Mouse (Mus musculus): ENCODE results near the gene Cd200. TPM values are rescaled to one million over a fixed set of nuclear protein-coding genes. Genes with fewer than 3 reads are reported as not detected.

Cd200 gene
- polyA plus RNA-seq, 1 experiment from 2014 or later = 2.5 TPM

DNA sequence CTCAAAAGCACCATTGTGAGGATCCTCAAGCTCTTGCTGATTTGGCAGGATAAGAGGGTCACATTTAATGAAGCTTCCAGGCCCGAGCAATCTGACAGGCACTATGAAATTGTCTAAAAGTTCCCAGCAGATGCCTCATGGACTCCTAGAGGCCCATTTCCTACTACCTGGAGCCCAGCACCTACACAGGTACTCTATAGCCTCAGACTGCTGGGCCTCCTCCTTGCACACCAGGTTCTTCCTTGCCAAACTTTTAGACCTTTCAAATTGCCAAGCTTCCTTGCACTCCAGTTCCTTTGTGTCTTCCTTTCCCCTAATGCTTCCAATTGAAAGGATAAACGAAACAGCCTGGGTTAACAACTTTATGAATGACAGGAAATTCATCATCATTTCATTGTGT lies 5.9 kb downstream of the Cd200 start:
- Histone ChIP-seq H3K4me1 (replicated peaks; ENCODE audit: control insufficient read depth, insufficient read depth, low read length) (no peaks in the 10 kb centered on the region), H3K27me3 (replicated peaks; ENCODE audit: control insufficient read depth, insufficient read depth, low read length) (no peaks in the 10 kb centered on the region; the same call in 1 of the 2 replicates), H3K4me3 (ENCODE audit: low read depth, low read length) (no peak overlapping the region), H3K4me2 (no peak overlapping the region), H3K9me3 (ENCODE audit: control insufficient read depth, low read length) (no peaks in the 10 kb centered on the region), H3K36me3 (ENCODE audit: control insufficient read depth, insufficient read depth, low read length) (no peaks in the 10 kb centered on the region), H3K9ac (ENCODE audit: low read depth, low read length) (no peak overlapping the region), H3K27ac (ENCODE audit: low read depth, low read length) (no peak overlapping the region)
- 63% methylated on average over 2 of the region's 2 CpGs for WGBS
- DNase-seq (ENCODE audit: low spot score) (no peak), ATAC-seq (replicated peaks; ENCODE audit: low FRiP score) (no peak)

DNA sequence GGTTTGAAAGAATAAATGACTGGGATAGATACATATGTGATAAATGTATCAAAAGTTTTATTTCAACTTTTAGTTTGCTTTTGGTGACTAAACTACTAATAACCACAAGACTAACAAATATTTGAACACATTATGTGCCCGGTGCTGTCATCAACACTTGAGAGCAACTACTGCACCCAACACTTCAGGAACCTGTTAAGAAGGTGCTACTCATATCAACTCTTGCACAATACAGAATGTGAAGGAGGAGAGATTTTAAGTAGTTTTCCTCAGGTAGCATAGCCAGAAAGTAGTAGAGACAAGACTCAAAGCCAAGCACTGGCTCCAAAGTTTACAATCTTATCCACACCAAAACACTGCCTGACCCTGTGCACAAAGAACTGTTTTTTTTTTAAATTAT lies 6.8 kb downstream of the Cd200 start:
- no peak overlapping the region for H3K9ac ChIP-seq (ENCODE audit: low read depth, low read length)
- no peak overlapping the region for H3K27ac ChIP-seq (ENCODE audit: low read depth, low read length)
- DNase-seq (ENCODE audit: low spot score) (no peak), ATAC-seq (replicated peaks; ENCODE audit: low FRiP score) (no peak)
- no peak overlapping the region for H3K4me2 ChIP-seq
- no peaks in the 10 kb centered on the region for H3K36me3 ChIP-seq (ENCODE audit: control insufficient read depth, insufficient read depth, low read length)
- no peaks in the 10 kb centered on the region for H3K27me3 ChIP-seq (replicated peaks; ENCODE audit: control insufficient read depth, insufficient read depth, low read length)
- 85% methylated on average over 1 of the region's 1 CpGs for WGBS
- no peaks in the 10 kb centered on the region for H3K4me1 ChIP-seq (replicated peaks; ENCODE audit: control insufficient read depth, insufficient read depth, low read length)
- H3K4me3 ChIP-seq (ENCODE audit: low read depth, low read length) = no peak overlapping the region
- no peaks in the 10 kb centered on the region for H3K9me3 ChIP-seq (ENCODE audit: control insufficient read depth, low read length)

DNA sequence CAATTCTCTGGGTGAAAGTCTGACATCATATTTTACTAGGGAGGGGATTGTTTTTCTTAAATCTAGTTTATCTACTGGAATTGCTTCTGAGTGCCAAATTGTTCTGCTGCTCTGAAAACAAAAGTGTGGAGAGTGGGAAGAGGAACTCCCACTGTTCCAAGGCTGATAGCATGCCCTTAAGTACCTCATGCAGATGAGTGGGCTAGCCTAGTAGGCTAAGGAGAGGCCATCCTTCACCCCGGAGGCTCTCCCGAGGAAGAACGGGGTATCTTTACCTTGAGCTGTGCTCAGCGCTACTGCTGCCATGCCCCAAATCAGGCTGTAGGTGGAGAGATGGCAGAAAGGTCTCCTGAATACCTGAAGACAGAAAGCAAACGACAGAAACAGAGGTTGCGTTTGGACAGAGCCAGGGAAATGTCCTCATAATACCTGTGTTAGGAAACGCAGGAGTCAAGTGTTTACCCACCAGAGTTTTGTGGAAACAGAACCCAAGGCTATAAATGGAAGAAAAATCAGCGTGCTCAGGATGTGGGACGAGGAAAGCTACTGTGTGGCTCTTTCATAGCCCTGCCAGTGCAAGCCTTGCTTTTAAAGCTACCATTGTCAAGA lies 8.8 kb downstream of the Cd200 start:
- ATAC-seq (replicated peaks; ENCODE audit: low FRiP score) = no peak

DNA sequence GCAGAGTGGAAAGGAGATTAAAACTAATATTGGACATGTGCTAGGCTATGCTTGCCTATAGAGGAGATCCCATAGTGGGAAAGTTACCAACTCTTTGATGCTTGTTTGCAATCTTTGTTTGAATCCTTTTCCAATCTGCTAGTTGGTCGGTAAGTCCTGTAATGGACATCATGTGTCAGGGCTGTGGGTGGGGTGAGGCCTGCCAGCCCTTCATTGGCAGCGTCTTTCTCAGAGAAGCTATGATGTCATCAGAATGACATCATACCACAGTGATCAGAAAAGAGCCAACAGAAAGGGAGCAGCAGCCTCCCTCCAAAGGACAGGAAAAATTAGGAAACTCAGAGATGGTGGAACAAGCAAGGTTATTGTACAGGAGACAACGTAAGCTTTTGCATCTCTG lies 9.4 kb downstream of the Cd200 start:
- Histone ChIP-seq H3K4me2 (no peak overlapping the region), H3K36me3 (ENCODE audit: control insufficient read depth, insufficient read depth, low read length) (no peaks in the 10 kb centered on the region), H3K4me3 (ENCODE audit: low read depth, low read length) (no peak overlapping the region), H3K4me1 (replicated peaks; ENCODE audit: control insufficient read depth, insufficient read depth, low read length) (no peaks in the 10 kb centered on the region), H3K27ac (ENCODE audit: low read depth, low read length) (no peak overlapping the region), H3K9me3 (ENCODE audit: control insufficient read depth, low read length) (no peaks in the 10 kb centered on the region), H3K9ac (ENCODE audit: low read depth, low read length) (no peak overlapping the region), H3K27me3 (replicated peaks; ENCODE audit: control insufficient read depth, insufficient read depth, low read length) (no peaks in the 10 kb centered on the region)
- 83% methylated on average over 3 of the region's 3 CpGs for WGBS
- ATAC-seq (replicated peaks; ENCODE audit: low FRiP score) (no peak), DNase-seq (ENCODE audit: low spot score) (no peak)

More for the DNA sequence above, 8.8 kb downstream of the Cd200 start:
- 60% methylated on average over 9 of the region's 9 CpGs for WGBS
- no peak overlapping the region for H3K4me3 ChIP-seq (ENCODE audit: low read depth, low read length)
- H3K9ac ChIP-seq (ENCODE audit: low read depth, low read length) = no peak overlapping the region
- no peak for DNase-seq (ENCODE audit: low spot score)
- no peak overlapping the region for H3K27ac ChIP-seq (ENCODE audit: low read depth, low read length)
- H3K4me2 ChIP-seq = no peak overlapping the region
- no peaks in the 10 kb centered on the region for H3K36me3 ChIP-seq (ENCODE audit: control insufficient read depth, insufficient read depth, low read length)
- H3K9me3 ChIP-seq (ENCODE audit: control insufficient read depth, low read length) = no peaks in the 10 kb centered on the region
- H3K4me1 ChIP-seq (replicated peaks; ENCODE audit: control insufficient read depth, insufficient read depth, low read length) = no peaks in the 10 kb centered on the region
- no peaks in the 10 kb centered on the region for H3K27me3 ChIP-seq (replicated peaks; ENCODE audit: control insufficient read depth, insufficient read depth, low read length)

DNA sequence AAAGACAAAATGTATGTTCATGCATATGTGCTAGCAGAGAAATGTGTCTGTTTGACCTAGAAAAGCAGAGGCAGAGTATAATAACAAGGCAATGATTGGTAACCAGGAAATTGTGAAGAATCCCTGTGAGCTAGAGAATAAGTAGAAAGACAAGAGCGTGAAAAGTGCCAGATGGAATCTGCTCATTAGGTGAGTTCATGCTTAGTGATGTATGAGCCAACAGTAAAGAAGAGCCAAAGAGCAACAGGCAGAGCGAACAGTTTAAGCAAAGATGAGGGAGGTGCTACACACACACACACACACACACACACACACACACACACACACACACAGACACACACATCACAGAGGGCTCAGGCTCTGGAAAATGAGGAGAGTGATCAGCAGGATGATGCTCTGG lies 11.4 kb downstream of the Cd200 start:
- no peaks in the 10 kb centered on the region for H3K36me3 ChIP-seq (ENCODE audit: control insufficient read depth, insufficient read depth, low read length)
- WGBS = 90% methylated on average over 2 of the region's 2 CpGs
- ATAC-seq (replicated peaks; ENCODE audit: low FRiP score) = no peak

DNA sequence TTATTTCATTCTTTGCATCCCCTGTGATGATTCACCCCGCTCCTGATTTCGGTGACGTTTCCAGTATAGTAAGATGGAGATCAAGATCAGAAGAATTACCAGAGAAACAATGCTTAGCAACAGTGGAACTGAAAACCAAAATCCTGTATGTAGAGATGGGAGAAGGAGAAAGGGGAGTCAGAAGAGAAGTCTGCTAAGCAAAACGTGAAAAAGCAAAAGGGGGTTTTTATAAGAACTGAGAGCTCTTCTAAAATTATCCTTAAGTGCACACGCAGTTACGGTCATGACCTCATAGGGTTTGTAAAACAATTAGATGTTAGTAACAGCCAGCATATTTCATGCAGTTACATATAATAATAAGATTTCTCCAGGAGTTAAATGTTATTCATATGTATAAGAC lies 16.6 kb downstream of the Cd200 start:
- no peak overlapping the region for H3K9ac ChIP-seq (ENCODE audit: low read depth, low read length)
- 90% methylated on average over 6 of the region's 6 CpGs for WGBS
- no peaks in the 10 kb centered on the region for H3K36me3 ChIP-seq (ENCODE audit: control insufficient read depth, insufficient read depth, low read length)
- no peaks in the 10 kb centered on the region for H3K4me1 ChIP-seq (replicated peaks; ENCODE audit: control insufficient read depth, insufficient read depth, low read length)
- H3K27ac ChIP-seq (ENCODE audit: low read depth, low read length) = no peak overlapping the region
- no peak for ATAC-seq (replicated peaks; ENCODE audit: low FRiP score)
- no peaks in the 10 kb centered on the region for H3K9me3 ChIP-seq (ENCODE audit: control insufficient read depth, low read length)
- no peak overlapping the region for H3K4me2 ChIP-seq
- DNase-seq (ENCODE audit: low spot score) = no peak
- no peak overlapping the region for H3K4me3 ChIP-seq (ENCODE audit: low read depth, low read length)
- H3K27me3 ChIP-seq (replicated peaks; ENCODE audit: control insufficient read depth, insufficient read depth, low read length) = no peaks in the 10 kb centered on the region

More for the DNA sequence above, 11.4 kb downstream of the Cd200 start:
- no peaks in the 10 kb centered on the region for H3K4me1 ChIP-seq (replicated peaks; ENCODE audit: control insufficient read depth, insufficient read depth, low read length)
- no peaks in the 10 kb centered on the region for H3K27me3 ChIP-seq (replicated peaks; ENCODE audit: control insufficient read depth, insufficient read depth, low read length)
- no peak overlapping the region for H3K4me2 ChIP-seq
- no peak overlapping the region for H3K4me3 ChIP-seq (ENCODE audit: low read depth, low read length)
- DNase-seq (ENCODE audit: low spot score) = no peak
- no peak overlapping the region for H3K9ac ChIP-seq (ENCODE audit: low read depth, low read length)
- no peaks in the 10 kb centered on the region for H3K9me3 ChIP-seq (ENCODE audit: control insufficient read depth, low read length)
- H3K27ac ChIP-seq (ENCODE audit: low read depth, low read length) = no peak overlapping the region

DNA sequence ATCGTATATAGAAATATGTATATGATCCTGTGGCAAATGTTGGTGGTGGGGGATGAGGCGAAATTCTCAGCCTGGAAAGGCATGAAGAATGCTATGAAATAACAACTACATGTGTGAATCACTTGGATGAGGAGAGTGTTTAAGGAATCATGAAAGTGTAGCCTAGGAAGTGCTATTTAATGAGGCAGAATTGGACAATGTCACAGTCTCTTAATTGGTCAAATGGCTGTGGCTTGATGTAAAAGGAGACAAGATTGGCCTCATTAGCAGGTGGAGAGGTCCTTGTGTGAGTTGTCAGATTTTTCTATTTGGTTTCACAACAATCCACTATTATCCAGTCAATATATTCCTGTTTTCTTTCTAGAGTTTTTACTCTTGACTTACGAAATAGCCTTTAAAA lies 17.2 kb downstream of the Cd200 start:
- 82% methylated on average over 3 of the region's 3 CpGs for WGBS

DNA sequence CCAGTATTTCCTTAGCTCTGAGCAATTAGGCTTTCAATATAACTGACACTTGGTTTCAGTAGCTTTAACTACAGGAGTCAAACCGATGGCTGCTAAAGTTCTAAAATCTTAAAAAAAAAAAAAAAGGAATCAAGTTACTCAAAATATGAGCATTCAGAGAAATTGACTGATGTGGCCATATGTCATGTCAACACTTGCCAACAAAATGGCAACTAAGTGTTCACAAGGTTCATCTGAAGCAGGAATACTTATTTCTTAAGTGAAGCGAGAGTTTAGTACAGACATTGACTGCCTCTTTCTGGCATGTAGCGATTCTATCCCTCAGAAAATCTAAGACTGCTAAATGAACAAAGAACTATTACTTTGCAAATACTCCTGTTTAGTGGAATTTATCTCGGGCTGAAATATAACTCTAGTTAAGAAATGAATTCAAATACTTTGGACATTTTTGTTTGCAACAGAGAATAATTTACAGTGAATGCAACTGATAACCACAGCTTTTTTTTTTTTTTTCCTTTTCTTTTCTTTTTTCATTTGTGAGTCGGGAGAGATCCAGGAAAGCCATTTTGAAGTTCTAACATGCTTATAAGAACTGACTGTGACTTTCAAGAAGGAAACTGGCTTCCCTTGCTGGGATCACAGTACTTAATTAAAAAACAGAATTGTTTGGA lies 18.4 kb downstream of the Cd200 start:
- no peak overlapping the region for H3K4me3 ChIP-seq (ENCODE audit: low read depth, low read length)
- no peak for ATAC-seq (replicated peaks; ENCODE audit: low FRiP score)
- WGBS = 77% methylated on average over 5 of the region's 5 CpGs
- H3K4me2 ChIP-seq = no peak overlapping the region
- H3K27me3 ChIP-seq (replicated peaks; ENCODE audit: control insufficient read depth, insufficient read depth, low read length) = no peaks in the 10 kb centered on the region
- DNase-seq (ENCODE audit: low spot score) = no peak
- no peaks in the 10 kb centered on the region for H3K36me3 ChIP-seq (ENCODE audit: control insufficient read depth, insufficient read depth, low read length)
- H3K27ac ChIP-seq (ENCODE audit: low read depth, low read length) = no peak overlapping the region
- no peak overlapping the region for H3K9ac ChIP-seq (ENCODE audit: low read depth, low read length)
- no peaks in the 10 kb centered on the region for H3K4me1 ChIP-seq (replicated peaks; ENCODE audit: control insufficient read depth, insufficient read depth, low read length)
- no peaks in the 10 kb centered on the region for H3K9me3 ChIP-seq (ENCODE audit: control insufficient read depth, low read length)

More for the DNA sequence above, 17.2 kb downstream of the Cd200 start:
- H3K9ac ChIP-seq (ENCODE audit: low read depth, low read length) = no peak overlapping the region
- H3K27ac ChIP-seq (ENCODE audit: low read depth, low read length) = no peak overlapping the region
- DNase-seq (ENCODE audit: low spot score) = no peak
- no peaks in the 10 kb centered on the region for H3K36me3 ChIP-seq (ENCODE audit: control insufficient read depth, insufficient read depth, low read length)
- H3K4me3 ChIP-seq (ENCODE audit: low read depth, low read length) = no peak overlapping the region
- ATAC-seq (replicated peaks; ENCODE audit: low FRiP score) = no peak
- no peaks in the 10 kb centered on the region for H3K4me1 ChIP-seq (replicated peaks; ENCODE audit: control insufficient read depth, insufficient read depth, low read length)
- H3K27me3 ChIP-seq (replicated peaks; ENCODE audit: control insufficient read depth, insufficient read depth, low read length) = no peaks in the 10 kb centered on the region
- no peaks in the 10 kb centered on the region for H3K9me3 ChIP-seq (ENCODE audit: control insufficient read depth, low read length)
- no peak overlapping the region for H3K4me2 ChIP-seq

DNA sequence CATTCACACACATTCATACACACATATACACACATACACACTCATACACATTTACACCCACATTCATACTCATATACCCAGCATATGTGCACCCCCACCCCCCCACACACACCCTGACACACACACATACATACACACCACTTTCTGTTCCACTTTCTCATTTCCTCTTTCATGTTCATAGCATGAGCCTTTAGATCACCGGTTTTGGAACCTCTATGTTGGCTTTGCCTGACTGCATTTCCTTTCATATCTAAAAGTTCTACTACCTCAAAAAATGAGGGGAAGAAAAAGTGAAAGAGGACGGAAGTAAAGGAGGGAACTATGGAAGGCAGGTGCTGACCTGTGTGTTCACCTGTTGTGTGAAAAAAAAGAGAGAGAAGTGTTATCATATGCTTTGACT lies 19.0 kb downstream of the Cd200 start:
- H3K27ac ChIP-seq (ENCODE audit: low read depth, low read length) = no peak overlapping the region
- H3K4me3 ChIP-seq (ENCODE audit: low read depth, low read length) = no peak overlapping the region
- H3K9ac ChIP-seq (ENCODE audit: low read depth, low read length) = no peak overlapping the region
- H3K27me3 ChIP-seq (replicated peaks; ENCODE audit: control insufficient read depth, insufficient read depth, low read length) = no peaks in the 10 kb centered on the region
- H3K36me3 ChIP-seq (ENCODE audit: control insufficient read depth, insufficient read depth, low read length) = no peaks in the 10 kb centered on the region
- no peaks in the 10 kb centered on the region for H3K9me3 ChIP-seq (ENCODE audit: control insufficient read depth, low read length)
- H3K4me1 ChIP-seq (replicated peaks; ENCODE audit: control insufficient read depth, insufficient read depth, low read length) = no peaks in the 10 kb centered on the region
- 72% methylated on average over 2 of the region's 2 CpGs for WGBS
- H3K4me2 ChIP-seq = no peak overlapping the region
- no peak for ATAC-seq (replicated peaks; ENCODE audit: low FRiP score)
- DNase-seq (ENCODE audit: low spot score) = no peak

All from liver, embryonic 11.5 days (tissue).